Mouse (Mus musculus): ENCODE measurements at regions not wholly inside any gene's neighbourhood (a gene's known extent, or its start where the extent isn't known, plus 50 kb on each side); places are given as distances from the start of the nearest gene placed in this dataset.

GRCm38 (mm10) chr4:105390378-105390777 is 233.2 kb downstream of the Plpp3 start:
- DNase-seq (ENCODE audit: low spot score in 2 of 2): no peak

- DNase-seq (ENCODE audit: low spot score in 2 of 2): no peak
These were observed 237.2 kb downstream of the Plpp3 start for GRCm38 (mm10) chr4:105394366-105394765.

- DNase-seq (ENCODE audit: low spot score in 2 of 2): no peak
These were observed 240.3 kb downstream of the Plpp3 start for GRCm38 (mm10) chr4:105397451-105397850.

GRCm38 (mm10) chr4:105402021-105402420 is 244.9 kb downstream of the Plpp3 start:
- DNase-seq (ENCODE audit: low spot score in 2 of 2): no peak

- peak in 1 of 2 experiments; percentile 19 for DNase-seq (ENCODE audit: low spot score in 2 of 2)
These were observed 246.0 kb downstream of the Plpp3 start for GRCm38 (mm10) chr4:105403169-105403568.

GRCm38 (mm10) chr4:105403686-105404085 is 246.5 kb downstream of the Plpp3 start:
- no peak for DNase-seq (ENCODE audit: low spot score in 2 of 2)

GRCm38 (mm10) chr4:105405728-105406127 is 248.6 kb downstream of the Plpp3 start:
- no peak for DNase-seq (ENCODE audit: low spot score in 2 of 2)

- DNase-seq (ENCODE audit: low spot score in 2 of 2): no peak
These were observed 249.8 kb downstream of the Plpp3 start for GRCm38 (mm10) chr4:105406786-105407464.

- DNase-seq (ENCODE audit: low spot score in 2 of 2): no peak
These were observed 251.7 kb downstream of the Plpp3 start for GRCm38 (mm10) chr4:105408896-105409295.

- DNase-seq (ENCODE audit: low spot score in 2 of 2): no peak
These were observed 260.0 kb downstream of the Plpp3 start for GRCm38 (mm10) chr4:105417166-105417565.

GRCm38 (mm10) chr4:105422466-105422865 is 265.3 kb downstream of the Plpp3 start:
- DNase-seq (ENCODE audit: low spot score in 2 of 2): no peak

- no peak for DNase-seq (ENCODE audit: low spot score in 2 of 2)
These were observed 266.6 kb downstream of the Plpp3 start for GRCm38 (mm10) chr4:105423727-105424201.

- DNase-seq (ENCODE audit: low spot score in 2 of 2): no peak
These were observed 267.9 kb downstream of the Plpp3 start for GRCm38 (mm10) chr4:105425086-105425485.

GRCm38 (mm10) chr4:105427581-105427980 is 270.4 kb downstream of the Plpp3 start:
- no peak for DNase-seq (ENCODE audit: low spot score in 2 of 2)

GRCm38 (mm10) chr4:105429381-105430100 is 272.4 kb downstream of the Plpp3 start:
- no peak for DNase-seq (ENCODE audit: low spot score in 2 of 2)

GRCm38 (mm10) chr4:105432461-105432860 is 275.3 kb downstream of the Plpp3 start:
- DNase-seq (ENCODE audit: low spot score in 2 of 2): no peak

- DNase-seq (ENCODE audit: low spot score in 2 of 2): no peak
These were observed 280.0 kb downstream of the Plpp3 start for GRCm38 (mm10) chr4:105437141-105437540.

- no peak for DNase-seq (ENCODE audit: low spot score in 2 of 2)
These were observed 292.1 kb downstream of the Plpp3 start for GRCm38 (mm10) chr4:105449046-105449860.

- no peak for DNase-seq (ENCODE audit: low spot score in 2 of 2)
These were observed 293.7 kb downstream of the Plpp3 start for GRCm38 (mm10) chr4:105450881-105451280.

GRCm38 (mm10) chr4:105451871-105452270 is 294.7 kb downstream of the Plpp3 start:
- DNase-seq (ENCODE audit: low spot score in 2 of 2): no peak

- peak in 1 of 2 experiments; percentile 68 for DNase-seq (ENCODE audit: low spot score in 2 of 2)
These were observed 299.9 kb downstream of the Plpp3 start for GRCm38 (mm10) chr4:105456955-105457621.
